Mouse (Mus musculus) limb, embryonic 12.5 days (tissue): ENCODE measurements around the gene Fgfr2. TPM values are rescaled to one million over a fixed set of nuclear protein-coding genes. Genes with fewer than 3 reads are reported as not detected.

Experiments
- ATAC-seq: fragments of 200-750 bp; cut with Nextera tagmentation; 2 replicates; pipeline ENCODE4 v1.8.0; 2017; ENCODE audit warnings: low read depth, moderate TSS enrichment; ENCODE audit not compliant: insufficient number of reproducible peaks, insufficient read depth, low FRiP score, low TSS enrichment
- H3K27ac ChIP-seq: fragments of 300-500 bp; sonication (generic); 2 replicates; pipeline ENCODE4 v1.5.1; 2016; ENCODE audit warnings: mild to moderate bottlenecking, moderate library complexity
- H3K27me3 ChIP-seq: fragments of 300-500 bp; sonication (generic); 2 replicates; pipeline ENCODE4 v1.6.1; 2016; ENCODE audit warnings: mild to moderate bottlenecking, moderate library complexity
- H3K36me3 ChIP-seq: fragments of 300-500 bp; sonication (generic); 2 replicates; pipeline ENCODE4 v1.6.1; 2016; ENCODE audit warnings: mild to moderate bottlenecking, moderate library complexity
- H3K4me1 ChIP-seq: fragments of 300-500 bp; sonication (generic); replicated peaks from 2 replicates; pipeline ENCODE4 v1.6.1; 2016
- H3K4me2 ChIP-seq: fragments of 300-500 bp; sonication (generic); 2 replicates; pipeline ENCODE4 v1.6.1; 2016; ENCODE audit warnings: mild to moderate bottlenecking, moderate library complexity
- H3K4me3 ChIP-seq: fragments of 300-500 bp; sonication (generic); replicated peaks from 2 replicates; pipeline ENCODE4 v1.5.1; 2016; ENCODE audit warnings: mild to moderate bottlenecking
- H3K9ac ChIP-seq: fragments of 300-500 bp; sonication (generic); replicated peaks from 2 replicates; pipeline ENCODE4 v1.6.1; 2016; ENCODE audit warnings: mild to moderate bottlenecking, moderate library complexity
- H3K9me3 ChIP-seq: fragments of 300-500 bp; sonication (generic); 2 replicates; pipeline ENCODE4 v1.6.1; 2016; ENCODE audit warnings: mild to moderate bottlenecking, moderate library complexity
- WGBS: fragments of 180-500 bp; shearing (Covaris S2); methylation state at CpG from one replicate; pipeline ENCODE4 v1.1.7; 2016; 5-methylcytosine and 5-hydroxymethylcytosine counted together
- polyA plus RNA-seq: library from polyadenylated mRNA; unstranded; fragments of >200 nt; fragmentation: Nextera tagmentation; extraction: Ambion mirVana; gene quantifications from 2 replicates; pipeline ENCODE4 v1.2.1, GENCODE M21; 2016

The Fgfr2 gene
- polyA plus RNA-seq, 1 experiment from 2014 or later, result 112 TPM

DNA sequence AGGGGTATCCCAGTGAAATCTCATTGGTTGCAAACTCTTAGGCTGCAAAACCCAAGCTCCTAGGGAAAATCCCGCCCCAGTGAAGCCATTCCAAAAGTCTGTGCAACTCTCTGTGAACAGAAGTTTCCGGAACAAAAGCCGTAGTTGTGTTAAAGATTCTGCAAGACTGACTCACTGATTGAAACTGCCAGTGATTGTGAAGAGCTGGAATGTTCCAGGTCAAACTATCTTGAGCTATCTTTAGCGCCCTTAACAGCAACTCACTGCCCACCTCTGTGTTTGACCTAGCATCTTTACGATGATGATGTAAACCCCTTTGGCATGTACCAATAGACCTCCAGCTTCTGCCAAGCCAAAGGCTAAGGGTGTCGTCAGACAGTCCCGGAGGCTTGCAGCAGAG is 999.9 kb downstream of the Fgfr2 start:
- ATAC-seq, result no peak
- Histone ChIP-seq H3K4me3 (no peak overlapping the region), H3K4me2 (no peak overlapping the region)

DNA sequence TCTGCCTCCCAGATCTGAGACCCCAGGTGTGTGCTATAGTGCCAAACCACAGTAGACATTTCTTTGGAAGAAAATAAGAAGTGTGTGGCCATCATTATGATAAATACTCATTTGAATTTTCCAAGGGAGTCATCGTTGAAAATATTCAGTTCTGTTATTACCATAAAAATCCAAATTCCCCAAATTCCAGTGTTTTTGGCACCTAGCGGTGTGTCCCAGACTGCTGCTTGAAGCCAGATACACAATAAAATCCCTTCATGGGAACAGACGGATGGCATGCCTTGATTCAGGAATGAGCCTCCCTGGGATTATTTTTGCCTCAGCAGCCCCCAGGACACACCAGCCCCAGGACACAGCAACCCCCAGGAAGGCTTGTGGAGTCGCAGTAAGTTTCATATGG is 1003.3 kb downstream of the Fgfr2 start:
- ATAC-seq, result no peak
- WGBS, result 78% methylated on average over 4 of the region's 4 CpGs

More for the DNA sequence above, 999.9 kb downstream of the Fgfr2 start:
- WGBS, result 85% methylated on average over 7 of the region's 7 CpGs
- no peaks in the 10 kb centered on the region for H3K4me1 ChIP-seq
- no peaks in the 10 kb centered on the region for H3K9me3 ChIP-seq
- H3K9ac ChIP-seq, result no peak overlapping the region
- H3K27me3 ChIP-seq, result peaks cover 4% of the 10 kb centered on the region; the same call in 1 of the 2 replicates
- no peak overlapping the region for H3K27ac ChIP-seq
- no peaks in the 10 kb centered on the region for H3K36me3 ChIP-seq

DNA sequence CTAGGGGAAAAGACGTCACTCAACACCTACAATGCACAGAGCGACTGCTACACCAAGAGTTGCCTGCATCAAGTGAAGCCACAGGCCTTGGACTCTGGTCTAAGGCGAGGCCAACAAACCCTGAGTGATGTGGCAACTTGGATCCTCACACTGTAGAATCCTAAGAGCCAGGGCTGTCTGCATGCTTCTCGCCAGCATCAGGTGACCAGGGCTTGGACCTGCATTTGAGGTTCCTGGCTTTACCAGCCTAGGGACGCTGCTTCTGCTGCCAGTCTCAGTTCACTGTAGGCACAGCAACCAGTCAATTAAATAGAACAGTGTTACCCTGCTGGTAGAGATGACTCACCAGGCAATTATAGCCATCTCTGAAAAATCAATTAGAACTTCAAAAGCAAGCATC is 1011.4 kb downstream of the Fgfr2 start:
- no peak overlapping the region for H3K9ac ChIP-seq
- no peak overlapping the region for H3K4me3 ChIP-seq
- H3K27me3 ChIP-seq, result peaks cover 3% of the 10 kb centered on the region
- no peak for ATAC-seq
- no peak overlapping the region for H3K4me2 ChIP-seq
- H3K9me3 ChIP-seq, result no peaks in the 10 kb centered on the region
- H3K4me1 ChIP-seq, result 0 out of 2 replicates have a peak, but pooled peaks cover 4% of the 10 kb centered on the region
- WGBS, result 57% methylated on average over 5 of the region's 5 CpGs
- H3K36me3 ChIP-seq, result no peaks in the 10 kb centered on the region
- no peak overlapping the region for H3K27ac ChIP-seq

More for the DNA sequence above, 1003.3 kb downstream of the Fgfr2 start:
- Histone ChIP-seq H3K27ac (no peak overlapping the region), H3K4me1 (no peaks in the 10 kb centered on the region; the same call in 1 of the 2 replicates), H3K9me3 (no peaks in the 10 kb centered on the region), H3K4me2 (no peak overlapping the region), H3K27me3 (peaks cover 4% of the 10 kb centered on the region; the same call in 1 of the 2 replicates), H3K9ac (no peak overlapping the region), H3K4me3 (no peak overlapping the region), H3K36me3 (no peaks in the 10 kb centered on the region)

DNA sequence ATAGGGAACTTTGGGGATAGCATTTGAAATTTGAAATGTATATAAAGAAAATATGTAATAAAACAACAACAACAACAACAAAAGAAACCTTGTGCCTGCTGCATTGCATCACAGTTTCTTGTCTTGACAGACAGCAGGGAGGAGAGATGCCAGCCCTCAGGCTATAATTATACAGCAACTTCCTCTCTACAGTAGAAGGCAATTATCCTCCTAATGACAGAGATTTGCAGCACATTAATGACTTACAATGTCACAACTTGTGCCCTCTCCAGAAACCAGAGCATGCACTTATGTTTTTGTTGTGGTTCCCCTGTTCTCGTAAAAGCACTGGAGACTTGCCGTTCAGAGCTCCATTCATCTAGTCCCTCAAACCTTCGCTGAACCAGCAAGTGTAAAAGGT is 1012.8 kb downstream of the Fgfr2 start:
- Histone ChIP-seq H3K27me3 (peaks cover 3% of the 10 kb centered on the region), H3K27ac (no peak overlapping the region), H3K9ac (no peak overlapping the region), H3K9me3 (no peaks in the 10 kb centered on the region), H3K4me2 (no peak overlapping the region), H3K36me3 (no peaks in the 10 kb centered on the region), H3K4me1 (0 out of 2 replicates have a peak, but pooled peaks cover 4% of the 10 kb centered on the region), H3K4me3 (no peak overlapping the region)
- 50% methylated on average over 3 of the region's 3 CpGs for WGBS
- no peak for ATAC-seq

DNA sequence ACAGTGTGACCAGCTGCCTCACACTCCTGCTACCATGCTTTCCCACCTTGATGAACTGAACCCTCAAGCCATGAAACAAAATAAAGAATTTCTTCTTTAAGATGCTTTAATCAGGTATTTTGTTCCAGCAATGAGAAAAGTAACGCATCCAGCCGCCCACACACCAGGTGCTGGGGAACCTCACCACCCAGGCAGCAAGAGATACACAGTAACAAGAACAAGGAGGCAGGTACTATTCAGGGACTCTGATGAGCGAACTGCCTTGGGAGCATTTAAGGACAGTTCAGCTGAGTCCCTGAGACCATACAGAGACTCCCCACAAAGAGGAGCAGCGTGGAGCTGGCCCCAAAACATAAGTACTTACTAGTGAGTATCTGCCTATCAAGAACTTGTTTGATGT is 1016.3 kb downstream of the Fgfr2 start:
- 86% methylated on average over 4 of the region's 4 CpGs for WGBS
- 0 out of 2 replicates have a peak, but pooled peaks cover 3% of the 10 kb centered on the region for H3K4me1 ChIP-seq
- no peaks in the 10 kb centered on the region for H3K9me3 ChIP-seq

DNA sequence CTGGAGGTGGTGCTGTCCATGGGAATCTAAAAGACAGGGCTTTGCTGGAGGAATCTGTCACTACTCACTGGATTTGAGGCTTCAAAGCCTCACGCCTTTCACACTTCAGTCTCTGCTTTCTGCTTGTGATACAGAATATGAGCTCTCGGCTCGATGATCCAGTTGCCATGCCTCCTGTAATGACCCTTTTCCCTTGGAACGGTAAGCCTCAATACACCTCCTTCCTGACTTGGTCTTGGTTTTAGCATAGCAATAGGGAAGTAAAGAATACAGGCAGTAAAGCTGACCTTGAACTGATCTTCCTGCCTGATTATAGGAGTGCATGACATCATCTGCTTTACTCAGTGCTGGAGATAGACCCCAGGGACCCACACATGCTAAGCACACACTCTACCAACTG is 1017.8 kb downstream of the Fgfr2 start:
- no peak for ATAC-seq
- no peak overlapping the region for H3K4me2 ChIP-seq
- no peak overlapping the region for H3K4me3 ChIP-seq
- no peak overlapping the region for H3K9ac ChIP-seq
- WGBS, result 85% methylated on average over 4 of the region's 4 CpGs
- H3K27me3 ChIP-seq, result peaks cover 4% of the 10 kb centered on the region; the same call in 1 of the 2 replicates
- no peaks in the 10 kb centered on the region for H3K4me1 ChIP-seq
- H3K36me3 ChIP-seq, result no peaks in the 10 kb centered on the region
- H3K27ac ChIP-seq, result no peak overlapping the region
- no peaks in the 10 kb centered on the region for H3K9me3 ChIP-seq

More for the DNA sequence above, 1016.3 kb downstream of the Fgfr2 start:
- ATAC-seq, result no peak
- H3K36me3 ChIP-seq, result no peaks in the 10 kb centered on the region
- no peak overlapping the region for H3K4me3 ChIP-seq
- peaks cover 4% of the 10 kb centered on the region; the same call in 1 of the 2 replicates for H3K27me3 ChIP-seq
- H3K4me2 ChIP-seq, result no peak overlapping the region
- no peak overlapping the region for H3K27ac ChIP-seq
- no peak overlapping the region for H3K9ac ChIP-seq

DNA sequence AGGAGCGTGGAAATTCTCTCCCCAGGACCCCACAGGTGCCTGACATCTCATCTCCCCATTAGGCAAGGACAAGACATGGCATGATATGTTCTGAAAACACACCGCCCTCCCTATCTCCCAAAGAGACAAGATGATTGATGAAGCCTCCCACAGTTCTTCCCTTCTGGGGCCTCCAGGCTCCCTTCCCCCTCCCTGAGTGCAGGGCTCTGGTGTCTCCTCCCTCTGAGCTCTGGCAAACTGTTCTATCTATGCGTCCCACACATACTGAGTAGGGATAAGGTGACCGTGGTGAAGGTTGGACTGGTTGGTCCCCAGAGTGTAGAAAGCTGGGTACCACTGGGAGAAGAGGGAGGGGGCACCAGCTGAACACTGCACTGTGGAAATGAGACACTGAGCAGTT is 1024.7 kb downstream of the Fgfr2 start:
- H3K27me3 ChIP-seq, result no peaks in the 10 kb centered on the region
- ATAC-seq, result no peak
- H3K4me1 ChIP-seq, result no peaks in the 10 kb centered on the region
- no peak overlapping the region for H3K27ac ChIP-seq
- no peaks in the 10 kb centered on the region for H3K36me3 ChIP-seq
- H3K4me3 ChIP-seq, result no peak overlapping the region
- H3K4me2 ChIP-seq, result no peak overlapping the region
- H3K9ac ChIP-seq, result no peak overlapping the region
- 69% methylated on average over 4 of the region's 4 CpGs for WGBS
- 0 out of 2 replicates have a peak, but pooled peaks cover 6% of the 10 kb centered on the region for H3K9me3 ChIP-seq

DNA sequence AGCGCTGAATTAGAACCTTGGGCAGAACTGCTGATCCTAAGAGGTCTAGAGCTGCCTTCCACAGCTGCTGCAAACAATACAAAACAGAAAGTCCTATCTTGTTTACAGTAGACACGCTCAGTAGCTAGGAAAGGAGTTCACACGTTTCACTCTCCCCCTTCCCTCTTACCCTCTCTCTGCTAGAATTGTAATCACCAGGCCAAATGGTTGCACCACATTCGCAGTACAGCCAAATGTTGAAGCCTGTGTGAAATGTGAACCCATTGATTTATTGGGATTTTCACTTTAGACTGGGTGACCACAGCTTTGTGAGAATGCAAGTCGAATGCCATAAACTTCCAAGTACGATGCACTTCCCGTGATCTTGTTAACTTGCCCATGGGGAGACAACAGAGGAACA is 1028.5 kb downstream of the Fgfr2 start:
- 0 out of 2 replicates have a peak, but pooled peaks cover 6% of the 10 kb centered on the region for H3K9me3 ChIP-seq
- ATAC-seq, result no peak
- H3K36me3 ChIP-seq, result no peaks in the 10 kb centered on the region
- H3K4me3 ChIP-seq, result no peak overlapping the region
- 36% methylated on average over 7 of the region's 7 CpGs for WGBS
- no peak overlapping the region for H3K27ac ChIP-seq
- no peak overlapping the region for H3K4me2 ChIP-seq
- H3K27me3 ChIP-seq, result no peaks in the 10 kb centered on the region
- no peak overlapping the region for H3K9ac ChIP-seq
- no peaks in the 10 kb centered on the region for H3K4me1 ChIP-seq

DNA sequence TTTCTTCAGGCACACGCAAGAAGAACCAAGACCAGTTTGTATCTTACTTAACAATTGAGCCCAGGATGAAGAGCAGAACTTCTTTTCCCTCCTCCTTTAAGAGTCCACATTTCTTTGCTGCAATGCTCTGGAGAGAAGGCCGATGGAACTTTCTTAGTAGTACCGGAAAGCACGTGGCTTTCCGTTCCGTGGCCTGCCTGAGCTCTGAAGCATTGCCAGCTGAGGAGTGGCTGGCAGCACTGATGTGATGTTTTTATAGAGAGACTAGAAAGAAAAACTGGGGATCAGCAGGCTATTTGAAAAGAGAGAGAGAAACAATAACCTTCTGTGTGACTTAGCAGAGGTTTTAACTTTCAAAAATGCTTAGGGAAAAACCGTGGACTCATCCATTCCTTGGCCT is 1031.6 kb downstream of the Fgfr2 start:
- H3K4me3 ChIP-seq, result no peak overlapping the region
- ATAC-seq, result no peak
- 0 out of 2 replicates have a peak, but pooled peaks cover 2% of the 10 kb centered on the region for H3K9me3 ChIP-seq
- H3K27ac ChIP-seq, result no peak overlapping the region
- no peak overlapping the region for H3K9ac ChIP-seq
- no peaks in the 10 kb centered on the region for H3K36me3 ChIP-seq
- H3K4me1 ChIP-seq, result no peaks in the 10 kb centered on the region
- no peak overlapping the region for H3K4me2 ChIP-seq
- H3K27me3 ChIP-seq, result no peaks in the 10 kb centered on the region
- WGBS, result 90% methylated on average over 7 of the region's 7 CpGs

DNA sequence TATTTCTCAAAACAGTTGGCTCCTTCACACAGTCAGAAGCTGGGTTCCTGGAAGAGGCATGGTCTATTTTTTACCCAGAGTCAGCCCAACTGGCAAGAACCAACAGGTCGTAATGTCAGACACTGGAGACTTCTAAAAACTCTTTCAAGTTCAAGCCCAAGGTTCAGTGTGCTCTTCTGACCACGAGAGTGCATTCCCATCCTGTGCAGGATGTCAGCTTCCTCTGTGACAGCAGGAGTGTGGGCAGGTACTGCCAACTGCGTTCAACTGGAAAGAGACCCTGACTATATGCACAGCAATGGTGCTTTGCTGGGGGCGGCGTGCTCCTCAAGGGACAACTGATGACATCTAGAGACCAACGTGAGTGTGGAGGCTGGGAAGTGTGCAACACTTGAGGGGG is 1034.5 kb downstream of the Fgfr2 start:
- Histone ChIP-seq H3K4me1 (no peaks in the 10 kb centered on the region), H3K27ac (no peak overlapping the region), H3K36me3 (no peaks in the 10 kb centered on the region), H3K27me3 (no peaks in the 10 kb centered on the region), H3K9me3 (no peaks in the 10 kb centered on the region; the same call in 1 of the 2 replicates), H3K4me3 (no peak overlapping the region), H3K9ac (no peak overlapping the region), H3K4me2 (no peak overlapping the region)
- ATAC-seq, result no peak
- whole genome bisulfite sequencing, result 80% methylated on average over 6 of the region's 6 CpGs

DNA sequence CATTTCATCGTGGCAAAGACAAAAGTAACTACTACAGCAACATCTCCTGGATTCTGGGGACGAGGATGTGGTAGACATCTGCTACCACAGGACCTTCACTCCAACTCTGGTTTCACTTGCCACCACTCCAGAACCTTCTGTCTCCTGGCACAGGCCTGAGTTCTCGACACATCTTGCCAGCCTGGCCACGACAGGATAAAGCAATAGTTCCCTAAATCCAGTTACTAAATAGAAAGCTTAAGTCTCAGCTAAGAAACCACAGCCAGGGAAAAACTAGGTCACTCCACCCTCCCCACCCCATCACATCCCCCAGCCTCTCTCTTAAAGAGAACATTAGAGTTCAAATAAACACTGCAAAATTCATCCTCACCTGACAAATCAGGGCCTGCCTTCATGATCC is 1035.0 kb downstream of the Fgfr2 start:
- ATAC-seq, result no peak
- 76% methylated on average over 4 of the region's 4 CpGs for WGBS

DNA sequence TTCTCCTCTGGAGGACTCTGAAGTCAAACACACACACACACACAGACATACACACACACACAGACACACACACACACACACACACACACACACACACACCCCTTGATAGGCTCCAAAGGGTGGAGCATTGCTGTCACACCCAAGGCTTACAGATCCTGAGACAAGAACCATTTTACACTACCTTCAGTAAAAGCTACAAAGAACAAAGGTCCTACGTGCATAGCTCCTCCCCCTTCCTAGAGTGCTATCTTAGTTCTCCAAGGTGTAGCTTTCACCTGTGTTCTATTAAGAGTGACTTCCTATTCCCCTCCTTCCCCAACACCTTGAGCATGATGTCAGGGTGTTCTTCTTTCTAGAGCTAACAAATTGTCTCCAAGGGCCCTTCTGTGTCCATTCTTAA is 1047.3 kb downstream of the Fgfr2 start:
- H3K9me3 ChIP-seq, result no peaks in the 10 kb centered on the region
- H3K27ac ChIP-seq, result no peak overlapping the region
- H3K4me2 ChIP-seq, result no peak overlapping the region
- H3K9ac ChIP-seq, result no peak overlapping the region
- H3K4me1 ChIP-seq, result peaks cover 2% of the 10 kb centered on the region; the same call in 1 of the 2 replicates
- H3K27me3 ChIP-seq, result no peaks in the 10 kb centered on the region
- no peaks in the 10 kb centered on the region for H3K36me3 ChIP-seq
- 61% methylated on average over 1 of the region's 1 CpGs for WGBS
- no peak overlapping the region for H3K4me3 ChIP-seq
- ATAC-seq, result no peak

More for the DNA sequence above, 1035.0 kb downstream of the Fgfr2 start:
- Histone ChIP-seq H3K36me3 (no peaks in the 10 kb centered on the region), H3K4me1 (no peaks in the 10 kb centered on the region), H3K4me3 (no peak overlapping the region), H3K9ac (no peak overlapping the region), H3K27me3 (no peaks in the 10 kb centered on the region), H3K4me2 (no peak overlapping the region), H3K27ac (no peak overlapping the region), H3K9me3 (no peaks in the 10 kb centered on the region; the same call in 1 of the 2 replicates)
